24 mouse cellular contexts compared by ENCODE assay signal in the genomic region with DNA sequence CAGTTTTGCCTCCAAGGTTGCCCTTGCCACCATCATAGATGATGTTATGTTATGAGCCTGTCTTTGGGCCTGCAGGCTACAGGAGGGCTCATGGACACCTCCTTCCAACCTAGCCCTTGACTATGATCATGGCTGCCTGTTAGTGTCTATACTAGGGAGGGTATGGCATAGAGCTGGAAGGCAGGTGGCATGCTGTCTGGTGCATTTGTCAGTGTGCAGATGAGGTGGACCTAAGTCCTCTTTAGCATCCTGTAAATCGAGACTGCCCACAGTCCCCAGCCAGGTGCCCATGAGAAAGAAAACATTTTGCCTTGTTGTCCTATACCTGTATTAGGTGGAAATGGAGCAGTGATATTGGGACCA.
"Had no signal": no experiment of that assay in that cellular context is flagged by ENCODE, and none has a peak within 500 bp of the region (broad histone marks: within the 10 kb centered on the region; RNA-seq: fewer than 3 reads in every experiment).

No protein-coding gene starts in this region.

- ATAC-seq: hindbrain, embryonic 16.5 days; inflammation-experienced regulatory T-cells, adult 6 months; intestine, embryonic 15.5 days; intestine, postnatal 0 days had no signal

- H3K9me3 ChIP-seq: heart, embryonic 10.5 days; hindbrain, embryonic 10.5 days; hindbrain, embryonic 12.5 days; intestine, embryonic 15.5 days; limb, embryonic 10.5 days; limb, embryonic 12.5 days had no signal

- H3K27me3 ChIP-seq: heart, embryonic 12.5 days; hindbrain, embryonic 12.5 days; intestine, embryonic 15.5 days; limb, embryonic 12.5 days had no signal

- H3K4me3 ChIP-seq: gastrocnemius, adult 2 months; heart, embryonic 10.5 days; heart, embryonic 12.5 days; hindbrain, embryonic 10.5 days; hindbrain, embryonic 12.5 days; intestine, embryonic 15.5 days; layer of hippocampus, adult 2 months; left cerebral cortex, adult 2 months; limb, embryonic 10.5 days; limb, embryonic 12.5 days had no signal

- H3K36me3 ChIP-seq: heart, embryonic 10.5 days; heart, embryonic 12.5 days; hindbrain, embryonic 10.5 days; hindbrain, embryonic 12.5 days; intestine, embryonic 15.5 days; limb, embryonic 10.5 days; limb, embryonic 12.5 days had no signal

- H3K9ac ChIP-seq: heart, embryonic 12.5 days; hindbrain, embryonic 12.5 days; hindbrain, embryonic 14.5 days; intestine, embryonic 15.5 days; limb, embryonic 12.5 days had no signal

- H3K4me1 ChIP-seq: heart, embryonic 10.5 days; heart, embryonic 12.5 days; hindbrain, embryonic 10.5 days; hindbrain, embryonic 12.5 days; intestine, embryonic 15.5 days; limb, embryonic 12.5 days had no signal

- H3K4me2 ChIP-seq: heart, embryonic 12.5 days; hindbrain, embryonic 12.5 days; hindbrain, embryonic 14.5 days; intestine, embryonic 15.5 days; limb, embryonic 12.5 days had no signal

- DNase-seq: gastrocnemius, adult 2 months; gastrocnemius, postnatal 10 days; gastrocnemius, postnatal 25 days; heart, adult 18-20 months; heart, postnatal 10 days; heart, postnatal 4 days; kidney, adult 18-20 months; kidney, adult 8-10 months; kidney, postnatal 10 days; kidney, postnatal 25 days; kidney, postnatal 4 days had no signal

- H3K27ac ChIP-seq: gastrocnemius, adult 2 months; heart, embryonic 10.5 days; hindbrain, embryonic 10.5 days; hindbrain, embryonic 12.5 days; hindbrain, embryonic 14.5 days; intestine, embryonic 15.5 days; layer of hippocampus, adult 2 months; left cerebral cortex, adult 2 months; limb, embryonic 10.5 days; limb, embryonic 12.5 days had no signal
